Mouse (Mus musculus): ENCODE data around the gene Lin7a.

The Lin7a gene

DNA sequence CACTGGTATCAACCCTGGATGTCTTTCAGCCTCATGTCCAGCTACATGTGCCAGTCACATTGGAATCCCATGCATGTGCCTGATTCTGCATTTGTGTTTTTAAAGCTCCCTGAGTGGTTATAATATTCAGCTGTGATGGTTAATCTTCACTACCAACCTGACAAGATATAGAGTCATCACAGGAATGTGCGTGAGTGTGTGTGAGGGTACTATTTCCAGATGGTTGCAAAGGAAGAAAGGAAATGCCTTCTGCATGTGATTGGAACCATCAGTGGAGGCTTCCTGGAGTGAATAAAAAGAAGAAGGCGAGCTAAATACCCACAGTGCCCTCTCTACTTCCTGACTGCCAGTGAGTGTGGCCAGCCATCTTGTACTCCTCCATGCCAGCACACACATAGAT is 48.2 kb downstream of the Lin7a start:
- peak; percentile 41 for DNase-seq (ENCODE audit: low read depth, low spot score)

DNA sequence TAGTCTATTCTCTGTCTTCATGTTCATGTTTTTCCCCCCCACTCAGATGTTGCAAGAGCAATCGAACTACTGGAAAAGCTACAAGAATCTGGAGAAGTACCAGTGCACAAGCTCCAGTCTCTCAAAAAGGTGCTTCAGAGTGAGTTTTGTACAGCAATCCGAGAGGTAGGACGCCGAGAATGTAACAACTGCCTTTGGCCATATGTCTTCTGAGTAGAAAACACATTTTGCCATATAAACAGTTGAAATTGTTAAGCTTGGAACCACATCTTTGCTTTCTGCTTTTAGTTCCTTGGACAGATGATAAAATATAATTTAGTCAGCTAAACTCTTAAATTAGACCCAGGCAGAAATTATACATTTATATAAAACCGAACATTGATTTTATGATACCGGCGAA is 52.4 kb downstream of the Lin7a start:
- peak; percentile 63 for DNase-seq (ENCODE audit: low read depth, low spot score)

DNA sequence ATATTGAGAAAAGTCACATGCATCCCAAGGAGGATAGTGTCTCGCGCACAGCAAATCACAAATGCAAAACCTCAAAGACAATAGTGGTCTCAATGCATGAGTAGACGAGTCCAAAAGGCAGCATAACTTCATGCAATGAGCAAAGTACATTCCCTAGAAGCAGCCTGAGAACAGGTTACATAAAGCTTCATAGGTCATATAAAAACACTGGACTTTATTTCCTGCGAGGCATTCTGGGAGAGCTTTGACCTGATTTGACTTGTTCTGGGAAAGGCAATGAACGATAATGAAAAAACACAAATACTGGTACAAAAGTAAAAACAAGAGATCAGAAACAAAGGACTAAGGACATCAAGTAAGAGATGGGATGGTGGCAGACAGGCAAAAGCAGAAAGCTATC is 54.1 kb downstream of the Lin7a start:
- no peak for DNase-seq (ENCODE audit: low read depth, low spot score)

DNA sequence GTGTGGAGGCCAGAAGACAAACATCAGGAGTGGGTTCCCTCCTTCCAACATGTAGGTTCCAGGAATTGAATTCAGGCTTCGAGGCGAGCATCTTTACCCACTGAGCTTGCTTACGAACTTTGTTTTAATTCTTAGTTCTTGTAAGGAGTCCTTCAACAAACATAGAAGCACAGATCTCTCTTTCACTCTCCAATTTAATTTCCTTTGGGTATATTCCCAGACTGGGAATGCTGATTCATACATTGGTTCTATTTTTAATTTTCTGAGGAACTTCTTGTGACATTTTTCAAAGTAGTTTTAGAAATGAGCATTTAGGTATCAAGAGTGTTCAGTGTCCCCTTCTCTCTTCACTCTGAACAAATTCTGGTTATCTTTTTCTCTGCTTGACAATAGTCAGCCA is 68.0 kb downstream of the Lin7a start:
- peak; percentile 66 for DNase-seq (ENCODE audit: low read depth, low spot score)

DNA sequence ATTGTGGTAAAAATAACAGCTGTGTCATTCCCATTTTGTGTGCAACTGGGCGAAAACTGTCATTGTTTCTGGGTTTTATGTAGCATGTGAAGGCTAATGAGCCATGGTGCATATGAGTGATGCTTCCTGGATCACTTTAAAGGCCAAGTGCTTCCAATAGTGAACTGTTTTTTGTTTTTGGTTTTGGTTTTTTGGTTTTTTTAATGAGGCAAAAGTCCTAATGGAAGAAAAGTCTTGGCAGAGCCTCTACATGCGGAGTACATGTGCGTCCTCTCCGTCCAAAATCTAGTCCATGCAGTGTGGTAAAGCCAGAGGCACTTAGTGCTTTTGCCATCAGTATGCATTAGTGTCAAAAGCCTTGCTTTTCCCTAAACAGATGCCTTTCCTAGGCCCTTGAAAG is 69.7 kb downstream of the Lin7a start:
- peak; percentile 54 for DNase-seq (ENCODE audit: low read depth, low spot score)

DNA sequence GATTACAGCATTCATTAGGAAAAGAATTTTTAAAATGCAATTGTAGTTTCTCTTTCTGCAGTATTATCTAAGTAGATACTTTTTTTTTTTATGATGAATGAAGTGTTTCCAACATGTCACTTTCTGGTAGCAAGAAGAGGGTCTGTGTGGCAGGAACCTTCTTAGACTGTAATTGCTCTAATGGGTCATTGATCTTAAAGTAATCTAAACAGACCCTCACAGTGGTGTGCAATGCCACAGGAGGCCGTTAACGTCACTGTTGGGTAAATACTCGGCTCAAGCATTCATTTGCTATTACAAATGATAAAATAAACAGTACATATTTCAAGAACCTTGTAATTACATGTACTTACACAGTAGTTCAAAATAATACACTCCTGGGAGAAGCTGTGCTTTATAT is 72.7 kb downstream of the Lin7a start:
- DNase-seq (ENCODE audit: low read depth, low spot score) = no peak

DNA sequence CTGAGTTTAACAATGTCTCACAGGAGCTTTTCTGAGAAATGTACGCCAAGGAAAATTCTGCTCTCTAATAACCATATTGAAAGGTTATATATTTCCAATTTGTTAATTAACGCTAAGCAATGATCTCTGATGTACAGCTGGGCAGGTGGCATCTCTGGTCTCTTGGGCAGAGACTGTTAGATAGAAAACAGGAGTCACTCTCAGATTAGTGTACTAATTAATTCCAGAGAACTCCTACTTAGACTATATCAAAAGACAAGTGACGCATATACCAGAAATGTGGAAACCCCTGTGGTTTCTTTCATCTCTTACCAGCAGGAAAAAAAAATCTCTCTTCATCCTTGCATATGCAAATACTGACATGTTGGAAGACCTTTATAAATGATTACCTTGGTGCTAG is 76.4 kb downstream of the Lin7a start:
- DNase-seq (ENCODE audit: low read depth, low spot score) = no peak

DNA sequence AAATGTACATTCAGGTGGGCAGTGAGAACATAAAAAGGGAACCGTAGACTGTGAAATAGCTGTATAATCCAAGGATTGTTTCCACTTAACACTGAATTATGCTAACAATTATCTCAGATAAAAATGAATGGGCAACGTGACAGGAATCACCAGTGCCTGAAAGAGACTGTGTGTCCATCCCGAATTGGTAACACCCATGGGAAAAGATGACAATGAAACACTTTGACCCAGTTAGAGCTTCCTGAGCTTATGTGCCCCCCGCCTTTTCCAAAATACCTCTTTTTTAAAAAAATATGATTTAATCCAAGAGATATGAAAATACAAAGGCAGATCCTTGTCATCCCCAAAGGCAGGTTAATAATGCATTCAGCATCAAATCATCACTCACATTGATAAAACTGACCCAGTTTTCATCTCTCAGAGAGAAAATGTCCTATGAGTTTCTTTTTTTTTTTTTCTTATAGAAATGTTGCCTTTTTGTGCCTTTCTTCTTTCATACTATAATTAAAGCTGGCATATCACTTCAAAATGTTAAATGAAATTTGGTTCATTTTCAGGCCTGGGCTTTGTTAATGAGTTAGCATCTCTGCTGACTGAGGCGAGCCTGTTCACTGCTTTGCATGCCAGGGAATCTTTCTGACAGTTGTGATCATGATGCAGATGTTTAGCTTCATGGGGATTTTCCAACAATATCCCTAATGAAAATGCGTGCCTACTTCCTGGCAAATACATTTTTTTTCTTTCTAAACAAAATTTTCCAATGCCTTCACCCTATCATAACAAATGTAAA is 80.4 kb downstream of the Lin7a start:
- peak; percentile 57 for DNase-seq (ENCODE audit: low read depth, low spot score)

DNA sequence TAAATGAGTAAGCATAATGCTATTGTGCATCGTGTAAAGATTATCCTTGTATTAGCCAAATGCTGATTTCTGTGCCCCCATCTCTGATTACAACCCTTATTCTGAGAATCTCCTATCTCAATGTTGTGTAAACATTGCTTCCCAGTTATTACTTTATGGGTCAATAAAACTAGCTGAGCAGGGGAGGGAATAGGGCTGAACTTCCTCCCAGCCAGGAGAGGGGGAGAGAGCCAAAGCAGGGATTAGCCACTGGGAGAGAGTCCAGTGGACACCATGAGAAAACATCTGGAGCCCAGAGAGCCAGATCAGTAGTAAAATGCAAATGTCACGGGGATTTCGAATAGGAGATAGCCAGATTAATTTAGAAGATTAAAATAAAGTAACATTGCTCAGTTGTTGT is 82.0 kb downstream of the Lin7a start:
- DNase-seq (ENCODE audit: low read depth, low spot score) = no peak

DNA sequence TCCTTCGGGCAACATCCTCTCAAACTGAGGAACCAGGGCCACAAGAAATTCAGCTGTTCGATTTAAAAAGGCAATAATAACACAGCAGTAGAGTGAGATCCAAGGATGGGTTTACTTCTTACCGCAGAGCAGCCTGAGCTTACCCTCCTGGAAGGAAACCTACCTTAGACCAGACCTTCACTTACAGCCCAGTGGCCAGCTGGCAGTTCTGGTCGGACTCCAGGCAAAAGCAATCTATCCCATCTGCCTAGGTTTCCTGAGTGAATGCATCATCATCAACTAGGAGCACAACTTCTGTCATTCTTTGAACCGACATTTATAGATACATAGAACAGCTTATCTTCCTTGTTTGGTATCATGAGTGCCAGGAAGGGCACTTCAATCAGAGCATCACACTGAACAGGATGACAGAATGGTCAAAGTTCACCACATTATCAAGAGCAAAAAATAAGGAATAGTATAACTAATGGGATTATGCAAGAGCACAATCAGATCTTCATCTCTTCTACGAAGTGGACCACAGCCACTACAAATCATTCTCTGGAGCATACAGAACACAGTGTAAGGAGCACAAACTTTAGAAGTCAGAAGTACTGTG is 87.1 kb downstream of the Lin7a start:
- peak; percentile 96 for DNase-seq (ENCODE audit: low read depth, low spot score)

DNA sequence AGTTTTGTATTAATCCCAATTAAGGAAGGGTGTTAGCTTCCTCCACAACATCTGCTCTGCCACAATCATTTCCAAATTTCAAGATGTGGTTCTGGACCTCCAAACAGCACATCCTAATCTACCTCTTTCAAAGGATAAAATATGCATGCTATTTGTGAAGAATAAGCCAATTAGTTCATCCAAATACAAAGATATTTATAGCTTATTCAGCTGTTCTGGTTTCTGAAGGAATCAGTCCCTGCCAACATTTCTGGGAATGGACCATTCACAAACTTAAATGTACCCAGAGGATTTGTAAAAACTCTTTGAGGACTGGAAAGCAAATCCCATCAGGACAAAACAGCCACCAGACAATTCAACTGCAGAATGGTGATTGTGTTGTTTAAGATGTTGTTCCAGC is 87.8 kb downstream of the Lin7a start:
- peak; percentile 64 for DNase-seq (ENCODE audit: low read depth, low spot score)

DNA sequence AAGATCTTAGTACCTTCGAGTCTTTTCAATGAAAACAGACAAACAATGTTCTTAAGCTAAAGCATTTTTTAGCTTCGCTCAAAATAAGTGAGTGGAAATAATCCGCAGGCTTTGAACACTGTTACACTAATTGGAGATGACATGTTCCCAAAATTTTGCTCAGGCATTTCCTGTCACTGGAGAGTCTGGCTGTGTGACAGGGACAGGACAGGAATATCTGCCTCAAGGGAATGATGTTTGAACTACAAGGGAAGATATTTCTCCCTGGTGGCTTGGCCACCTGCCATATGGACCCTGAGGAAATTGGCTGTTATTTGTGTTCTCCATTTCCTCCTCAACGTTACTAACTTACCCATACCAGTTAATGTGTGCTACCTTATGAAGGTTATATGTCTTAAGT is 90.1 kb downstream of the Lin7a start:
- DNase-seq (ENCODE audit: low read depth, low spot score) = peak; percentile 98

DNA sequence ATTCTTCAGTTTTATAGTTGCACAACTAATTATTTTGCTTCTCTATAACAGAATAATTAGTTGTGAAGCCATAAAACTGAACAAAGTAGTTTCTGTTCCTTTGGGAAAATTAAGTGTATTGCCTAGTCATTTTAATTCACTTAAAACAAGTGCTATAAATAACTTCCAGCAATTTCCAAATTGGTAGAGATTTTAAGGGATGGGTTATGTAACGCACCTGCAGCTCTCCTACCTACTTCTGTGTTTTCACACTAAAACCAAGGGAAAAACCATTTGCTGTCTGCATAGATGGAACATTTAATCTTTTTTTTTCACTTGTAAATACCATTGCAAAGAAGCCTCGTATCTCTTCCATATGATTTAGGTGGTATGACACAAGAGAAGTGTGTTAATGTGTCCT is 90.5 kb downstream of the Lin7a start:
- peak; percentile 56 for DNase-seq (ENCODE audit: low read depth, low spot score)

DNA sequence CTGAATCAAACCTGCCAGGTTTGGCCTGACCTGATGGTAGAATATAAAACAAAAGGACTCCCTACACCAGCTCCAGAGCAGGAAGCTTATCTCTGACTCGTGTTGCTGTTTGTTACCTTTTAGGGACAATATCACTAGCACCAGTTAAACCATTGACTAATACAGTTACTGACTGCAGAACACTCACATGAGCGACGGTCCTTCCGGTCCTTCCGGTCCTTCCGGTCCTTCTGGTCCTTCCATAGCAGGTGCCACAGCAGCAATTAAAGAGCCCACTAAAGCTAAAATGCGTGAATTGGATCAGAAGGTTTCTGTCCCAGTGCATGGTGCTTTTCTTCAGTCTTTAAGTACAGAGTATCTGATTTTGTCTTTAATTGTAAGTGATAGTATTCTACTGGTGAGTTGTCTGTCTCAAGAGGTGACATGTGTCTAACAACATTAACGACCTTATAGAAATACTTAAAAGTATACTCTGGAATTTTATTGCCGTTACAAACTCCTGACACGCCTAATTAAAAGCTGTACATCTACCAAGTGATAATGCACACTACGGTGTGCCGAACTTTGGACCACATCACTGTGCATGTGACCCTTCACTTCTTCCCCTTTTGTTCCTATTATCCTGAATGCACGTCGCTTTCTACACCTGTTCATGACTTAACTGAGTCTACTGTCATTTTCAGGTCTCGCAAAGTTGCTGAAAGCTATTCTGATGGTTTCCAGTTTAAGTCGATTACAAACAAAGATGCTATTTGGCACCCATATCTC is 91.7 kb downstream of the Lin7a start:
- no peak for DNase-seq (ENCODE audit: low read depth, low spot score)

DNA sequence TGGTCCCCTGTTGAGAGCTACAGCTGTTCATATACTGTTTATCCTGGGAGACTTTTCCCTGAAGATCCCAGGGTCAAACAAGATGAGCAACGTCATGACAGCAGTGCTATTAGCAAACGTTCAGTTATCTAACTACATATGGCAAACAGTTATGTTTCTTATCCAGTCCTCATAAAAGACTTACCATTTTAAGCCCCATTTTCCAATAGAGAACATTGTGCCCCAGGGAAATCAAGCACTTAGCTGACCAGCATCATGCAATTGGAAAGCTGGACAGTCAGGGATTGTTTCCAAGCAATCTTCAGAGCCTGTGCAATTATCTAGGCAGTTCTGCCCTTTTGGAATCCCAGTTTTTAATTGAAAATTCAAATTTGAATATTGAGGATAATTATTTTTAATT is 105.7 kb downstream of the Lin7a start:
- DNase-seq (ENCODE audit: low read depth, low spot score) = peak; percentile 47

DNA sequence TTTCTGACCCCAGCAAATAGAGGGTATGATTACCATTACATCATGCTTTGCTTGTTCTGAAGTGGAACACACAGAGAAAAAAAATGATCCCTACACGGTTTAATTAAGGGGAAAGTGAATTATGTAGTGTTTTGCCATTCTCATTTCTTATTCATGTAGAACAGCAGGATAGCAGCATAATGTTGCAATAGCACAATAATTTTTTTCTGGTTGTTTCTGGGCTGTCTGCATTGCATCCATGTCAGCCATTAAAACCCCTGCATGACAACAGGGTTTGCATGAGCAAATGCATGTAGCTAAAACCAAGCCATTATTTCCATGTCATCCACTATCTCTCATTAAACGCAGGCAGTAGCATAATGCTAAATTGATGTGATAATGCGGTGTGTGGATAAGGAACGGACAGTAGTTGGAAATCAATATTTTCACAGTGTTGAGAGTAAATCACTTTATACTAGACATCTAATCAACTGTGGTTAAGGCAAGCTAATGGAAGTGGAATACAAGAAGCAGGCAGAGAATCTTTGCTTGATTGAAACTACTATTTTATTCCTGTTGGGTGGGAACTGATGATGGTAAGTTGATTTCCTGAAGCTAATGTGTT is 109.8 kb downstream of the Lin7a start:
- DNase-seq (ENCODE audit: low read depth, low spot score) = no peak

DNA sequence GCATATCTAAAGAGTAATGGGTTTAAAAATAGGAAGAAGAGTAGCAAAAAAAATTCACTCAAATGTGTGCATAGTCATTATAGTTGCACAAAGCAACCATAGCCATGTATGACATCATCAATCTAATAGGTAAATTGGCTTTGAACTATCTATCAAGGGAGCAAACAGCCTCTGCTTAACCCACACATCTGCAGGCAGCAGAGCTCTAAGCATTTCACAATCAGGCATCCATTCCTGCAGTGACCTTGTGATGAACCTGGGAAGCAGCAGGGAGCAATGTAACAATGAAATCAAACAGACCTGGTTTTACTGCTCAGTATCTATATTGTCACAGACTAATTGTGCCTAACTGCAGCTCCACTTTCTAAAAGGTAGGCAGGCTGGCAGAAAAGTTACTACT is 112.3 kb downstream of the Lin7a start:
- DNase-seq (ENCODE audit: low read depth, low spot score) = no peak

DNA sequence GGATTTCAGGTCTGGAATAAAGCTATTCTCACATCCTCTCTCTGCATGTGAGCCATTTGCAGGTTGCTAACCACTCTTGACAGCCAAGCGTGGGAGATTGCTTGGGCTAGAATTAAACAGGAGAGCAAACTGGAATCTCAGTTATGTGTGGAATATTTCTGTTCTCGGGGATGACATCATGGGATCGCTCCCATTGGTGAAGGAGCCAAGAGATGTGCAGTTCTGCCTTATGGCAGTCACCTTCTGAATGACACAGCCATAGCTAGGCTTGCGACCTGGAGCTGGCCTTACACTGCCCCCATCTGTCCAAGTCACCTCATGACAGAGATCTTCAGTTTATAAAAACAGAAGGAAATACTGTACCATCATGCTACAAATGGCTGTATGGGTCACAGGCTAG is 118.0 kb downstream of the Lin7a start:
- DNase-seq (ENCODE audit: low read depth, low spot score) = peak; percentile 97

DNA sequence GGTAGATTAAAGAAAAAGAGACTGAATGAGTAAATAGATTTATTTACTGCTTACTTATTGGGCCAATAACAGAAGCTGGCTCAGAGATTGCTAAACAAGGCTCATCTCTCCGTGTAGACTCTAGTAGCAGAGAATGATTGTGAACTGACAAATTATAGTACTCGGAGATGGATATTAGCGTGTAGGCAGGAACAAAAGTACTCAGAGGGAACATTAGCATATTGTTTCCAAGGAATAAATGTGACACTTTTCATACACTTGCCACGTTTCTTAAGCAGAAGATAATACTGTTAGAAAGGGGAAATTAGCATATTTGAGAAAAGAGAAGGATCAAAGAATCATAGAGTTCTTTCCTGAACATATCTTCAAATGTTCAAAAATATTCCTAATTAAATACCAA is 133.9 kb downstream of the Lin7a start:
- peak; percentile 28 for DNase-seq (ENCODE audit: low read depth, low spot score)

DNA sequence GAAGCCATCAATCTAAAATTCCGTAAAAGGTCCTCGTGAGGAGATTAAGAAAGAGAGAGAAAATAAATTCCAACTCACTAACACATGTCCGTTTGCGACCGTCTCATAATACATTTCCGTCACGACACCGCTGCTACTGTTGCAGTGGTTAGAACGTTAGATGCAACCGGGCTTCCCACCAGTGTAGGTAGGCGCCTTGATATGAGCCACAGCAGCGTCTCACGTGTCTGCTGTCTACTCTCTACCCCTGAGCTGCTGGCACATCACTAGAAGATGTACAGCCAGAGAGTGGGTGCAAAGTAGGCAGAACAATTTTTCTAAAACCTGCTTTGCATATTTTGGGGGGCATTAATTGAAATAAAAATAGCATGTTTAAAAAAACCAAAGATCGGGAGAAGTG is 146.8 kb downstream of the Lin7a start:
- DNase-seq (ENCODE audit: low read depth, low spot score) = peak; percentile 67

DNA sequence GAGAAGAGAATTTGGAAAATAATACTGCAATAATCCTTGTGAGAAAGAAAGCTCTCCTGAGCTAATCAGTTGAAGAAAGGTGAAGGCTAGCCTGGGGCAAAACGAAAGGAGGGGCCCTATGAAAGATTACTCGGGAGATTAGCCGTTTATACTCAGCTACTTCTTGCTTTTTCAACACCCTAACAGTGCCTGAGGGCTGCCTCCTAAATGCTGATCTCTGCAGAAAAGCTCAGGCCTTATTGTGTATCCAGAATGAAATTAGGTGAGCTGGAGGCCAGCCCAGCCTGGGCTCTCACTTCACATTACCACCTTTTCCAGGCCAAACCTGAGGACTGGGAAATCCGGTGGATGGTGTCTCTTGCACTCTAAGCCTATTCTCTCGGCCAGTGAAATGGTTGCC is 165.5 kb downstream of the Lin7a start:
- DNase-seq (ENCODE audit: low read depth, low spot score) = no peak

DNA sequence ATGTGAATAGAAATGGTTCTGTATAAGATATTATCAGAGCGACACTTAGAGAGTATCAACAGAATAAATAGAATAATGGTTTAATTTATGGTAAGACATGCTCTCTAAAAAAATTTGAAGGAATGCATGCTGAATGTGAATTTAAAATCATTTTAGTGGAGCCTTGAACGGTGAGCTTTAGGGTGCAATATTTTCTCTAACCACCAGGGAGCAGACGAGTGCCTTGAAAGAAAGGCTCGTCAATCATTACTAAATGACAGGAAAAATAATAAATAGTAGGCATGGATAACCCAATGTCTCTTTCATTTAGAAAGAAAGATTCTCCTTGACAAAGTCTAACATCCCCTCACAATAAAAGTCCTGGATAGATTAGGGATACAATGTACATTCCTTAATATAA is 171.3 kb downstream of the Lin7a start:
- peak; percentile 44 for DNase-seq (ENCODE audit: low read depth, low spot score)
